Mouse (Mus musculus): ENCODE results near the gene Ksr1. TPM values are rescaled to one million over a fixed set of nuclear protein-coding genes. Genes with fewer than 3 reads are reported as not detected.

Ksr1 gene
- total and polyA plus RNA-seq, 3 experiments, result 22.5 to 73.1 (median 61.2) TPM

DNA sequence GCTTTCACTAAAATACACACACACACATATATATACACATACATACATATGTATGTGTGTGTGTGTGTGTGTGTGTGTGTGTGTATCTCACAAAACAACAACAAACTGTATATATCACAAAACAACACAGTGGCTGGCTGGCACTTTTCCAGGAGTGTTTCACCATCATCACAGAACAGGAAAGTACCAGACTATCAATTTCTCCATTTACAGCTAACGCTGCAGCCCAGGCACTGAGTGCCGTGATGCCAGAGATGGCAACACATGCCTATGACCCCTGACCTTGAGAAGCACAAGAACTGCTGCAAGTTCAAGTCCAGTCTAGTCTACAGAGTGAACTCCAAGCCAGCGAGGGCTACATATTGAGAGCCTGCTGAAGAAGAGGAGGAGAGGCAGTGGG lies 26.1 kb downstream of the Ksr1 start:
- peaks cover 97% of the 10 kb centered on the region for H3K79me2 ChIP-seq (replicated peaks; ENCODE audit: control insufficient read depth, extremely low read depth, insufficient read depth, poor library complexity, severe bottlenecking)
- DNase-seq (ENCODE audit: extremely low read depth), result no peak
- in situ Hi-C loops (cut with MboI; ENCODE audit: low pct_ligation_motif_present, low pct_unique_long_range_greater_than_20kb, low sequenced_read_pairs) (no loop called here), dilution Hi-C loops (cut with MboI; ENCODE audit: extremely low pct_ligation_motif_present, extremely low pct_unique_long_range_greater_than_20kb, low sequenced_read_pairs) (no loop called here)
- no peak overlapping the region for H3K4me2 ChIP-seq (ENCODE audit: insufficient read depth, low read depth, poor library complexity, severe bottlenecking)
- TF ChIP-seq MAFK (IDR thresholded peaks at IDR 0.05; ENCODE audit: insufficient replicate concordance, low read length) (no peak), ETS1 (conservative IDR thresholded peaks at IDR 0.05; ENCODE audit: low read depth, low read length) (no peak), GABPA (IDR thresholded peaks at IDR 0.05; ENCODE audit: insufficient replicate concordance, low read depth, low read length) (no peak), ZMIZ1 (IDR thresholded peaks at IDR 0.05; ENCODE audit: low read depth, low read length) (no peak), USF2 (conservative IDR thresholded peaks at IDR 0.05; ENCODE audit: low read depth, low read length) (no peak), MXI1 (IDR thresholded peaks at IDR 0.05; ENCODE audit: low read depth, low read length) (no peak), JUN (IDR thresholded peaks at IDR 0.05; ENCODE audit: insufficient read depth, low read depth, low read length) (no peak), UBTF (IDR thresholded peaks at IDR 0.05; ENCODE audit: low read depth, low read length) (no peak), CTCF (conservative IDR thresholded peaks at IDR 0.05 in 1 of 2, IDR thresholded peaks at IDR 0.05 in 1 of 2; ENCODE audit: low read depth in 2 of 2, low read length in 2 of 2) (no peak), SIN3A (IDR thresholded peaks at IDR 0.05; ENCODE audit: low read length) (no peak), JUND (conservative IDR thresholded peaks at IDR 0.05; ENCODE audit: low read depth, low read length) (no peak), MYC (IDR thresholded peaks at IDR 0.05; ENCODE audit: low read depth, low read length) (no peak), CHD1 (IDR thresholded peaks at IDR 0.05; ENCODE audit: low read depth, low read length) (no peak)
- H3K27me3 ChIP-seq (replicated peaks), result no peaks in the 10 kb centered on the region
- no peaks in the 10 kb centered on the region for H3K9me3 ChIP-seq (replicated peaks; ENCODE audit: low read length)
- no peak overlapping the region for H3K4me3 ChIP-seq (replicated peaks in 1 of 3; ENCODE audit: low read depth in 2 of 3, low read length in 2 of 3, poor library complexity in 1 of 3)
- H3K9ac ChIP-seq (ENCODE audit: insufficient read depth, low read depth), result no peak overlapping the region
- H3K36me3 ChIP-seq (replicated peaks in 1 of 2; ENCODE audit: control insufficient read depth in 1 of 2, insufficient read depth in 1 of 2, low read length in 1 of 2), result peaks cover 20 to 67% of the 10 kb centered on the region in 2 experiments
- H3K27ac ChIP-seq (ENCODE audit: insufficient read depth, low read depth), result 0 out of 2 replicates have a peak overlapping the region, but pooled peaks have one; percentile 1
- H3K4me1 ChIP-seq (ENCODE audit: control insufficient read depth in 1 of 2, insufficient read depth in 2 of 2), result peaks cover 60 to 95% of the 10 kb centered on the region in 2 experiments

DNA sequence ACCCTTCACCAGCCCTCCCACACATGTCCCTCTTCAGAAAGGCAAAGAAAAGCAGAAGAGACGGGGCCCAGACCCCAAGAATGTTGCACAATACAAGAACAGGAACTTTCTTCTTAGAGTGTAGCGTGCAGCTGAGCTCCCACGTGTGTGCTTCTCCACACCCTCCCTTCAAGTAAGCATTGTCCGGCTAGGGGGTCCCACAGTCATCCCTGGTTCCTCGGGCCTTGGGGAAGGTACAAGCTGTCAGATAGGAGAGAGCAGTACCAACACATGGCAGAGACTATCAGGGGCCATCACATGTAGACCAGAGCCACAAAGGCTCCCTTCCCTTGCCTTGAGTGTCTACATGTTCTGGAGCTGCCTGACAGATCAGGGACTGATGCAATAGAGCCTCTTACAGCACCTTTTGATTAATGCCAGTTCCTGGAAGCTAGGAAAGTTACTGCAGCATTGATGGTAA lies 27.3 kb downstream of the Ksr1 start:
- H3K27ac ChIP-seq (ENCODE audit: insufficient read depth, low read depth), result peak overlapping the region; percentile 34; the same call in 1 of the 2 replicates
- dilution Hi-C loops (cut with MboI; ENCODE audit: extremely low pct_ligation_motif_present, extremely low pct_unique_long_range_greater_than_20kb, low sequenced_read_pairs), result no loop called here
- no peak overlapping the region for H3K4me2 ChIP-seq (ENCODE audit: insufficient read depth, low read depth, poor library complexity, severe bottlenecking)
- H3K27me3 ChIP-seq (replicated peaks), result no peaks in the 10 kb centered on the region
- TF ChIP-seq POLR2A (IDR thresholded peaks at IDR 0.05; ENCODE audit: low read depth, low read length), result no peak
- TF ChIP-seq MAZ (IDR thresholded peaks at IDR 0.05; ENCODE audit: low read depth, low read length), result 0 out of 2 replicates have a peak, but pooled peaks have one; percentile 18
- TF ChIP-seq NELFE (IDR thresholded peaks at IDR 0.05; ENCODE audit: low read depth, low read length), result no peak
- 0 out of 2 replicates have a peak, but pooled peaks have one; percentile 29 for TF ChIP-seq EP300 (IDR thresholded peaks at IDR 0.05; ENCODE audit: low read length)
- 0 out of 2 replicates have a peak, but pooled peaks have one; percentile 9 for TF ChIP-seq ETS1 (conservative IDR thresholded peaks at IDR 0.05; ENCODE audit: low read depth, low read length)
- TF ChIP-seq MYC (IDR thresholded peaks at IDR 0.05; ENCODE audit: low read depth, low read length), result 0 out of 2 replicates have a peak, but pooled peaks have one; percentile 59
- TF ChIP-seq MXI1 (IDR thresholded peaks at IDR 0.05; ENCODE audit: low read depth, low read length), result peak; percentile 53; the same call in 1 of the 2 replicates
- no peak for TF ChIP-seq TCF12 (IDR thresholded peaks at IDR 0.05; ENCODE audit: low read depth, low read length)
- TF ChIP-seq IRF4 (IDR thresholded peaks at IDR 0.05; ENCODE audit: low read depth, low read length), result 0 out of 2 replicates have a peak, but pooled peaks have one; percentile 22
- no peak for TF ChIP-seq ZMIZ1 (IDR thresholded peaks at IDR 0.05; ENCODE audit: low read depth, low read length)
- TF ChIP-seq UBTF (IDR thresholded peaks at IDR 0.05; ENCODE audit: low read depth, low read length), result no peak
- in situ Hi-C loops (cut with MboI; ENCODE audit: low pct_ligation_motif_present, low pct_unique_long_range_greater_than_20kb, low sequenced_read_pairs), result no loop called here
- no peak overlapping the region for H3K4me3 ChIP-seq (replicated peaks in 1 of 3; ENCODE audit: low read depth in 2 of 3, low read length in 2 of 3, poor library complexity in 1 of 3)
- H3K4me1 ChIP-seq (ENCODE audit: control insufficient read depth in 1 of 2, insufficient read depth in 2 of 2), result peaks cover 66 to 100% of the 10 kb centered on the region in 2 experiments
- H3K9ac ChIP-seq (ENCODE audit: insufficient read depth, low read depth), result peak overlapping the region; percentile 7; the same call in 1 of the 2 replicates
- H3K36me3 ChIP-seq (replicated peaks in 1 of 2; ENCODE audit: control insufficient read depth in 1 of 2, insufficient read depth in 1 of 2, low read length in 1 of 2), result peaks cover 20 to 74% of the 10 kb centered on the region in 2 experiments
- peaks cover 97% of the 10 kb centered on the region for H3K79me2 ChIP-seq (replicated peaks; ENCODE audit: control insufficient read depth, extremely low read depth, insufficient read depth, poor library complexity, severe bottlenecking)
- no peaks in the 10 kb centered on the region for H3K9me3 ChIP-seq (replicated peaks; ENCODE audit: low read length)
- DNase-seq (ENCODE audit: extremely low read depth), result no peak
